Mouse (Mus musculus): ENCODE data around the gene Slc36a3. TPM values are rescaled to one million over a fixed set of nuclear protein-coding genes. Genes with fewer than 3 reads are reported as not detected.

Gene Slc36a3
- 0.16 and 0.30 TPM in 2 replicates for polyA plus RNA-seq (2015; fragmentation: Nextera tagmentation; extraction: Ambion mirVana)

DNA sequence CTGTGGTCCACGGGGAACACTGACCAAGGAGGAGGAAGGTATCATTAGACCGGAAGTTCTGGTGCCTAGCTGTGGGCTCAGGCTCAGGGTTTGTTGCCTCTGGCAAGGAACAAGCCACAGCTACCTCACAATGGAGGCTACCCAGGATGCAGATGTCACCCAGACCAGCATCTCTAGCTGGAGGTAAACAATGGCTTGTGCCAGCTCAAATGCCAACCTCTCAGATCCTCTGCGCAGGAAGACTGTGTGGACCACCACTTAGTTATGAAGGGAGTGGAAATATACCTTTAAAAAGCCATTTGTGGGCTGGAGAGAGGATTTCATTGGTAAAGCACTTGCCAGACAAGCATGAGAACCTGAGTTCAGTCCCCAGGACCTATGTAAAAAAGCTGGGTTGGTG, at the start of gene Slc36a3:
TSS of gene Slc36a3 (minus strand) at position 101 of the 400 bp plus-strand sequence.

DNA sequence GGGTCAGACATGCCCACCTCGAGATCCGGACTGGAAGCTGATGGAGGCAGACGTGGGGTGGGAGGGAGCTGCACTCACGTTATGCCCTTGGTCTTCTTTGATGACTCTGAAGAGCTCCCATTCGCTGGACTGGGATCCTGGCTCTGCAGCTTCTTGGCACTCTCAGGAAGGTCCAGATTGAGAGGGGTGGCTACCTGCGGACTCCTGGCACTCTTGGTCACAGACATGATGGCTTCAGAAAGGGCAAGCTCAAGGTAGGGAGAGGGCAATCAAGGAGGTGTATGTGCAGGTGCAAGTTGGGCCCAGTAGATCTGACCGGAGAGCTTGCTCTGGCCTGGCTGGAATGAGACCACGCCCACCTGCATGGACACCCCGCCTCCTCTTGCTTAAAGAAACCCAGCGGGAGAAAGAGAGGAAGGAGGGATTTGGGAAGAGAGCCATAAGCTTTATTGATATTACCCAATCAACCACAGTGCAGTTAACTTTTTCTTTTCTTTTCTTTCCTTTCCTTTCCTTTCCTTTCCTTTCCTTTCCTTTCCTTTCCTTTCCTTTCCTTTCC, 33.3 kb upstream of the Slc36a3 start, which contains the start of gene Slc36a2:
TSS of gene Slc36a2 (minus strand) at position 345 of the 559 bp plus-strand sequence.

DNA sequence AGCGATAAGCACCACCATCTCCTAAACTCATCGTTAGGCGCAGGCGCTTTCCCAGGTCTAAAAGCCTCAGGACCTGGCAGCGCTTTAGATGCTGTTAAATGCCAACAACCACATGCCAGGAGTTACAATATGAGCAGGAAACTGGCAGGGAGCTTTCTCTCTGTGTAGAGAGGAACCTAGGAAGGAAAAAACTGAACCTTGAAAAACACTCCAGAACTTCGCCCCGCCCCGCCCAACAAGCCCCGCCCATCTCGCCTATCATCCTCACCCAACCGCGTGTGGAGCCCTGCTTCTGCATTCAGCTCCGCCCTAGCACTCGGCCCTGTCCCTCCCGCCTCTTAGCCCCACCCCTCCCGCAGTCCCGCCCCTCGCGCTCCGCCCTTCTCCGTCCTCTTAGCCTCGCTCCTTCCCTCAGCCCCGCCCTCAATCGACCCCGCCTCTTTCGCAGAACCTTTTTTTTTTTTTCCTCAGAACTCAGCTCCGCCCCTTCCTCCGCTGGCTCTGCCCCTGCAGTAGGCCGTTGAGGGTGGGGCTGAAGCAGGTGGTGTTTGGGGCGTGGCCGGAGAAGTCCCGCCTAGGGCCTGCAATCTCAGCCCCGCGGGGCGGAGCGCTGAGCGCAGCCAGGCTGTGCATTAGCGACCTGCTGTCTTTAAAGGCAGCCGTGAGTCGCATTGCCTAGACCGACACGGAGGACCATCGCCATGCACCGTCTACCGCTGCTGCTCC, 53.9 kb downstream of the Slc36a3 start, which contains the start of gene Gm2a:
TSS of gene Gm2a (plus strand) at position 653 of the 726 bp plus-strand sequence.

DNA sequence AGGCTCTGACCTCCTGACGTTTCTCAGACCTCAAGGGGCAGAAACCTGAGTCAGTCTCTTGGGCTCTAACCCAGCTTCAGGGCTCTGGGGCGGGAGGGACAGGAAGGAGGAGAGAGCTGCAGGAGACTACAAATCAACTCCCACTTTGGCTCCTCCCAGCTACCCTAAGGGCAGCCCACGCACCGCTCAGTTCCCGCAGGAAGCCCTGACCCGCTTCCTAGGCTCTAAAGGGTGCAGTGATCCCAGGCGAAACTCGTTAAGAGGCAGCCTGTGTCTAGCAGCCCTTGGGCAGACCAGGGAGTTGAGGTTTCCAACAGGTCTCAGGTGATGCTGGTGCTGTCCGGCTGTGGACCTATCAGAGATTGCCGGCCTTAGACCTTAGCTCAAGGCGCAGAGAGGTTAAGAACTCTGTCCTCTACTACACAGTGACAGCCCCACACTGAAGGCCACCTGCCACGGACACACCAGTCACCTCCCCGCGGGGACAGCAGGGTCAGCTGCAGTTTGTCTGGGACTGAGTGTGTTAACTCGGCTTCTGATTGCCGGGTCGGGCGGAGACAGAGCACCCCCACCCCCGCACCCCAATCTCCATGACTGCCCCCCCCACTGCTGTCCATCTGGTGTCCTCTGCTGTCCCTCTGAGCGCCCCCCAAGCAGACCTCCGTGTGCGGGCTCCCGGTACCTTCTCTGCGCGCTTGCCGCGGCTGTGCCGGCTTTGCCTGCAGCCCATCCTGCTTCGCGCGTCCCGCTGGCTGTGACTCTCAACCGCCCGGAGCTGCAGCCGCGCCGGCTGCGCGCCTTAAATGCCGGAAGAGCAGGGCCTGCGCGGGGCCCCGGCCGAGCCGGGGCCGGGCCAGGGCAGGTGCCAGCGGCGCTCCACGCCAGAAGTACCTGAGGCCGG, 73.9 kb downstream of the Slc36a3 start, which contains the start of gene Ccdc69:
TSS of gene Ccdc69 (minus strand) at position 801 of the 901 bp plus-strand sequence.

Other genes starting within 250 kb of the Slc36a3 start
- gene Gpx3, start 249.3 kb downstream of the Slc36a3 start, polyA plus RNA-seq (2015; fragmentation: Nextera tagmentation; extraction: Ambion mirVana) = 83.8 and 99.2 TPM in 2 replicates
- 10.4 and 13.2 TPM in 2 replicates for gene Tnip1, start 188.8 kb downstream of the Slc36a3 start, polyA plus RNA-seq (2015; fragmentation: Nextera tagmentation; extraction: Ambion mirVana)
- 58.1 and 77.4 TPM in 2 replicates for gene Anxa6, start 118.3 kb downstream of the Slc36a3 start, polyA plus RNA-seq (2015; fragmentation: Nextera tagmentation; extraction: Ambion mirVana)
- gene Ccdc69, start 73.6 kb downstream of the Slc36a3 start, polyA plus RNA-seq (2015; fragmentation: Nextera tagmentation; extraction: Ambion mirVana) = 3.0 and 4.3 TPM in 2 replicates
- 29.0 and 40.6 TPM in 2 replicates for gene Gm2a, start 53.6 kb downstream of the Slc36a3 start, polyA plus RNA-seq (2015; fragmentation: Nextera tagmentation; extraction: Ambion mirVana)
- gene Slc36a2, start 33.4 kb upstream of the Slc36a3 start, polyA plus RNA-seq (2015; fragmentation: Nextera tagmentation; extraction: Ambion mirVana) = 0.20 TPM in 1 of 2 replicates, not detected in the other
- 1.3 and 1.9 TPM in 2 replicates for gene Slc36a1, start 52.6 kb upstream of the Slc36a3 start, polyA plus RNA-seq (2015; fragmentation: Nextera tagmentation; extraction: Ambion mirVana)
- 0.05 TPM in 2 replicates for gene Fat2, start 184.9 kb upstream of the Slc36a3 start, polyA plus RNA-seq (2015; fragmentation: Nextera tagmentation; extraction: Ambion mirVana)